Mouse (Mus musculus): Measurements from ENCODE around the gene Clk2. TPM values are rescaled to one million over a fixed set of nuclear protein-coding genes. Genes with fewer than 3 reads are reported as not detected.

Clk2 gene
- polyA plus RNA-seq, 1 experiment from 2014 or later = 27.5 TPM

DNA sequence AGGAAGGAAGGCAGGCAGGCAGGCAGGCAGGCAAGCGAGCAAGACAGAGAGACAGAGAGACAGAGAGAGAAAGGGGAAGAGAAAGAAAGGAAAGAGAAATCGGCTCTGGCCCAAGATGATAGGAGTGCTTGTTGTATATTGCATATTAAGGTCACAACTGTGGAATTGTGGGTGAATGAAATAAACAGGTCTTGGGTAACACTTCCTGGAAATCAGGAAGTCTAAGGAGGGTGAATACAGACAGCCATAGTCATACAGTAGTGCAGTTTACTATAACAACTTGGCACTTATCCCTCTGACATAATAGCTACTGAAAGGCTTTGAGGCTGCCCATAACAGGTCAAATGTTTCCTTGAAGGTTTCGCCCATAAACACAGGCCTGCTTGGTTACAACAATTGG lies 35.2 kb downstream of the Clk2 start:
- WGBS = 85% methylated on average over 3 of the region's 3 CpGs
- H3K4me3 ChIP-seq = no peak overlapping the region
- ATAC-seq (ENCODE audit: low read depth) = no peak

GRCm38 (mm10) chr3:89202253-89203141 lies 37.9 kb downstream of the Clk2 start, which contains the start of gene Gba:
Gene Gba, plus strand, starts transcription at chr3:89202928.
- H3K4me2 ChIP-seq = peak within 1 kb of the TSS; percentile 73
- 26% methylated on average over 13 of the region's 13 CpGs for WGBS
- H3K27ac ChIP-seq (replicated peaks) = no peak within 1 kb of the TSS
- H3K27me3 ChIP-seq = no peaks in the 10 kb centered on the region
- no peaks in the 10 kb centered on the region for H3K9me3 ChIP-seq
- peak; percentile 82 for ATAC-seq (ENCODE audit: low read depth)
- H3K4me1 ChIP-seq (replicated peaks) = peaks cover 11% of the 10 kb centered on the region
- peak within 1 kb of the TSS; percentile 76 for H3K9ac ChIP-seq
- H3K36me3 ChIP-seq = peaks cover 37% of the 10 kb centered on the region
- H3K4me3 ChIP-seq = peak within 1 kb of the TSS; percentile 54

More for the DNA sequence above, 35.2 kb downstream of the Clk2 start:
- Histone ChIP-seq H3K4me1 (replicated peaks) (peaks cover 24% of the 10 kb centered on the region), H3K9ac (no peak overlapping the region), H3K27me3 (no peaks in the 10 kb centered on the region), H3K36me3 (peaks cover 10% of the 10 kb centered on the region), H3K9me3 (no peaks in the 10 kb centered on the region), H3K27ac (replicated peaks) (no peak overlapping the region), H3K4me2 (no peak overlapping the region)

DNA sequence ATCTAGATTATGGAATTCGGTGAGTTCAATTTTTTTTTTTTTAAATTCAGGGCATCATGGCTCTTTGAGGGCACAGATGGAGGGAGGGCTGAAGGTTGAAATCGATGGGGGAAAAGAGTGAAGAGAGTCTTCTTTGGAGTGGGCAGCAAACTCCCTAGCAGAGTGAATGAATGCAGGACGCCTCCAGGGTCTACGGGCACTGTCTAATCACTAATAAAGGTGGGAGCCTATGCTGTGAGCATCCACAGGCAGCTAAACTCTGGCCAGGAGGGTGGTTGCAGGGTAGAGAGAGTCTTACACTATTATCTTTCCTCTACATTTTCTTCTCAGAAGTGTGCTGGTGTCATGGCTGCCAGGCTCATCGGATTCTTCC lies 38.5 kb downstream of the Clk2 start:
- H3K36me3 ChIP-seq = peaks cover 43% of the 10 kb centered on the region

DNA sequence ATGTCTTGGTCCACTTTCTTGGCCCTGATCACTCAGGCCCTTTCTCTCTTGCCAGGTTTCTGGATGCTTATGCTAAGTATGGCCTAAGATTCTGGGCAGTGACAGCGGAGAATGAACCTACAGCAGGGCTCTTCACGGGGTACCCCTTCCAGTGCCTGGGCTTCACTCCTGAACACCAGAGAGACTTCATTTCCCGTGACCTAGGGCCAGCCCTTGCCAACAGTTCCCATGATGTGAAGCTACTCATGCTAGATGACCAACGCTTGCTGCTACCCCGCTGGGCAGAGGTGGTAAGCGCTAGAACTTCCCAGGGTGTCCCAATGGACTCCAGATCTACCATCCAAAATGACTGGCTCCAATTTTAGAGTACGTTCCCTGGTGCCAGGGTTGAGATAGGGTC lies 41.5 kb downstream of the Clk2 start:
- Histone ChIP-seq H3K4me3 (no peak overlapping the region), H3K27ac (replicated peaks) (no peak overlapping the region), H3K4me1 (replicated peaks) (peaks cover 11% of the 10 kb centered on the region), H3K9ac (no peak overlapping the region), H3K9me3 (no peaks in the 10 kb centered on the region), H3K4me2 (no peak overlapping the region), H3K27me3 (no peaks in the 10 kb centered on the region), H3K36me3 (peaks cover 73% of the 10 kb centered on the region)
- 93% methylated on average over 7 of the region's 7 CpGs for WGBS
- no peak for ATAC-seq (ENCODE audit: low read depth)

More for the DNA sequence above, 38.5 kb downstream of the Clk2 start:
- peak overlapping the region; percentile 54 for H3K4me3 ChIP-seq
- no peaks in the 10 kb centered on the region for H3K9me3 ChIP-seq
- H3K4me1 ChIP-seq (replicated peaks) = peaks cover 11% of the 10 kb centered on the region
- ATAC-seq (ENCODE audit: low read depth) = peak; percentile 47; the same call in 1 of the 2 replicates
- 33% methylated on average over 5 of the region's 5 CpGs for WGBS
- peak overlapping the region; percentile 76 for H3K9ac ChIP-seq
- peak overlapping the region; percentile 73 for H3K4me2 ChIP-seq
- H3K27me3 ChIP-seq = no peaks in the 10 kb centered on the region
- H3K27ac ChIP-seq (replicated peaks) = no peak overlapping the region

DNA sequence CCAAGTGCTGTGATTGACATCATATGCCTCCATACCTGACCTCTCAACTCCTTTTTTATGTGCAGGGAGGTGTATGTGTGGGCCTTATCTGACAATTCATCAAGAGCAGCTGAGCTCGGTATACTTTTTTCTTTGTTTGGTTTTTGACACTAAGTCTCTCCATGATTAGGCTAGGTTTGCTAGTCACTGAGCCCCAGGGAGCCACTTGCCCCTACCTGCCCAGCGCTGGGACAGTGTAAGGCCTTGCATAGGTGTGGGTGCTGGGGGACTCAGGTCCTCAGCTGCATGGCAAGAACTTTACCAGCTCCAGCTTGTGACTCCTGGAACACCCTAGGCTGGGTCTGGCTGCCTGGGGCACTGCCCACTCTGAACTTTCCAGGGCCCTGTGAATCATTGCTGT lies 42.1 kb downstream of the Clk2 start:
- Histone ChIP-seq H3K4me2 (no peak overlapping the region), H3K27me3 (no peaks in the 10 kb centered on the region), H3K9ac (no peak overlapping the region), H3K27ac (replicated peaks) (no peak overlapping the region), H3K4me3 (no peak overlapping the region), H3K36me3 (peaks cover 73% of the 10 kb centered on the region), H3K4me1 (replicated peaks) (peaks cover 14% of the 10 kb centered on the region), H3K9me3 (no peaks in the 10 kb centered on the region)
- WGBS = 94% methylated on average over 2 of the region's 2 CpGs
- ATAC-seq (ENCODE audit: low read depth) = no peak

- no peaks in the 10 kb centered on the region for H3K9me3 ChIP-seq
- H3K4me1 ChIP-seq (replicated peaks) = peaks cover 25% of the 10 kb centered on the region
- no peak for ATAC-seq (ENCODE audit: low read depth)
- no peak overlapping the region for H3K9ac ChIP-seq
- H3K36me3 ChIP-seq = peaks cover 73% of the 10 kb centered on the region
- no peaks in the 10 kb centered on the region for H3K27me3 ChIP-seq
- no peak overlapping the region for H3K27ac ChIP-seq (replicated peaks)
- WGBS = 93% methylated on average over 13 of the region's 13 CpGs
- H3K4me3 ChIP-seq = no peak overlapping the region
- no peak overlapping the region for H3K4me2 ChIP-seq
These were observed 43.6 kb downstream of the Clk2 start for GRCm38 (mm10) chr3:89208075-89208657.

GRCm38 (mm10) chr3:89208736-89209135 lies 44.1 kb downstream of the Clk2 start:
- Histone ChIP-seq H3K27ac (replicated peaks) (no peak overlapping the region), H3K4me2 (no peak overlapping the region), H3K9ac (no peak overlapping the region), H3K4me3 (no peak overlapping the region), H3K4me1 (replicated peaks) (peaks cover 23% of the 10 kb centered on the region), H3K9me3 (no peaks in the 10 kb centered on the region), H3K36me3 (peaks cover 73% of the 10 kb centered on the region), H3K27me3 (no peaks in the 10 kb centered on the region)
- WGBS = 89% methylated on average over 6 of the region's 6 CpGs
- ATAC-seq (ENCODE audit: low read depth) = no peak

DNA sequence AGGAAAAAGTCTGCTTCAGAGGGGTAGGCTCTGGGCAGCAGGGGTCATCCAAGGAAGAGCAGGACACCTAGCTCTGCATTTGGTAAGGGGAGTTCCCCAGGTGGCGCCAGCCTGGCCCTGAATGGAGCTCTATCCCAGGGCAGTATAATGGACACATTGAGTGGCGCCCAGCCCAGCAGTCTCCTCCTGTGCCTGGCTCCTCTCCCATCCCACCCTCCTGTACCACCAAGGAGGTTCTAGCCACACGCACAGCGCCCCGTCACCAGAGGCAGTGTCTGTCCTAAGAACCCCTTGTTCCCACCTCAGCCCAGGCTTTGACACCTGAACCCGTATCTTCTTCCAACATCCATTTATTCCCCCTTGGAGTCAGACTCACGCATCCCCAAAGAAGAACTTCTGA lies 45.1 kb downstream of the Clk2 start:
- no peak for ATAC-seq (ENCODE audit: low read depth)
- peaks cover 63% of the 10 kb centered on the region for H3K36me3 ChIP-seq
- H3K4me1 ChIP-seq (replicated peaks) = peaks cover 24% of the 10 kb centered on the region
- WGBS = 89% methylated on average over 7 of the region's 7 CpGs
- no peak overlapping the region for H3K4me2 ChIP-seq
- no peaks in the 10 kb centered on the region for H3K9me3 ChIP-seq
- no peak overlapping the region for H3K9ac ChIP-seq
- no peaks in the 10 kb centered on the region for H3K27me3 ChIP-seq
- H3K27ac ChIP-seq (replicated peaks) = no peak overlapping the region
- no peak overlapping the region for H3K4me3 ChIP-seq

GRCm38 (mm10) chr3:89210162-89210561 lies 45.6 kb downstream of the Clk2 start:
- Histone ChIP-seq H3K27ac (replicated peaks) (no peak overlapping the region), H3K4me2 (no peak overlapping the region), H3K9ac (no peak overlapping the region), H3K27me3 (no peaks in the 10 kb centered on the region), H3K4me1 (replicated peaks) (peaks cover 29% of the 10 kb centered on the region), H3K9me3 (no peaks in the 10 kb centered on the region), H3K36me3 (peaks cover 59% of the 10 kb centered on the region), H3K4me3 (no peak overlapping the region)
- ATAC-seq (ENCODE audit: low read depth) = no peak
- 88% methylated on average over 13 of the region's 13 CpGs for WGBS

GRCm38 (mm10) chr3:89210731-89211130 lies 46.1 kb downstream of the Clk2 start:
- no peak overlapping the region for H3K4me3 ChIP-seq
- H3K4me2 ChIP-seq = no peak overlapping the region
- H3K9me3 ChIP-seq = no peaks in the 10 kb centered on the region
- no peak overlapping the region for H3K9ac ChIP-seq
- H3K27ac ChIP-seq (replicated peaks) = no peak overlapping the region
- H3K36me3 ChIP-seq = peaks cover 53% of the 10 kb centered on the region
- no peaks in the 10 kb centered on the region for H3K27me3 ChIP-seq
- peaks cover 34% of the 10 kb centered on the region for H3K4me1 ChIP-seq (replicated peaks)
- WGBS = 77% methylated on average over 7 of the region's 7 CpGs
- no peak for ATAC-seq (ENCODE audit: low read depth)

DNA sequence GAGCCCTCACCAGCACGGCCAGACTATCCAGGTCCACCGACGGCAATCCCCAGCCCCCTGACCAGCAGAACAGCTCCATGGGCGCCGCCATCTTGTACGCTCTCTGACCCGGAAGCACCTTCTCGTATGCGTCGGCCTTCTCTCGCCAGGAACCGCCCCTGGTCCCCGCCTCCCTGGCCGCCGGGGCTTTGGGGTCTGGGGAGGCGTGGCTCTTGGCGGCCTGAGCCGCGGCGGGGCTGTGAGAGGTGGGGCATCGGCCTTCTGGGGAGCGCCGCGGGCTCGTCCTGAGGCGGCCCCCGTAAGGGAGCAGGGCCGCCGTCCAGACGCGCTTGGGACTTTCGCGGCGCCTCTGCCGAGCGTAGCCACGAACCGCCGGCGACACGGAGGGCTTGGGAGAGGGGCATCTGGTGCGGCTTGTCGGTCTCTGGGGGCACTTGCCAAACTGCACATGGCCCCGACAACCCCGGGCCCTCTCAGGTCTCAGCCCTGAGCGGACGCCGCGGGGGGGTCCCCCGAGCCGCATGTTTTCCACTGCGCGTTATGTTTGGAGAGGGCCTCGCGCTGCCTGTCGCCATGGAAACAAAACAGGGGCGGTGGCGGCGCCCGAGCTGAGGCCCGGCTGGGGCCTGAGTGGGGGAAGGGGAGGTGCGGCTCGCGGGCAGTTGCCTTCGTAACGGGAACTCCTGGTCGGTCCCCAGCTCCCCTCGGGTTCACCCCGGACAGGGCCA lies 49.4 kb downstream of the Clk2 start:
- peaks cover 45% of the 10 kb centered on the region for H3K4me1 ChIP-seq (replicated peaks)
- ATAC-seq (ENCODE audit: low read depth) = peak; percentile 88
- peaks cover 21% of the 10 kb centered on the region for H3K36me3 ChIP-seq
- peak overlapping the region; percentile 73 for H3K4me2 ChIP-seq
- WGBS = under 1% methylated on average over 69 of the region's 69 CpGs
- peak overlapping the region; percentile 81 for H3K9ac ChIP-seq
- peak overlapping the region; percentile 97 for H3K27ac ChIP-seq (replicated peaks)
- H3K27me3 ChIP-seq = no peaks in the 10 kb centered on the region
- peak overlapping the region; percentile 75 for H3K4me3 ChIP-seq
- H3K9me3 ChIP-seq = no peaks in the 10 kb centered on the region

Data from neural tube, embryonic 13.5 days (tissue).